Mouse (Mus musculus) lung, postnatal 4 days (tissue): Measurements from ENCODE around the gene 4933425L06Rik.
A peak's percentile ranks its signal among the peaks of the same experiment; 100 is the strongest.

ENCODE experiments used
- DNase-seq, 2 experiments: peaks; one replicate each; pipeline ENCODE4 v3.0.0; 2021

The 4933425L06Rik gene

DNA sequence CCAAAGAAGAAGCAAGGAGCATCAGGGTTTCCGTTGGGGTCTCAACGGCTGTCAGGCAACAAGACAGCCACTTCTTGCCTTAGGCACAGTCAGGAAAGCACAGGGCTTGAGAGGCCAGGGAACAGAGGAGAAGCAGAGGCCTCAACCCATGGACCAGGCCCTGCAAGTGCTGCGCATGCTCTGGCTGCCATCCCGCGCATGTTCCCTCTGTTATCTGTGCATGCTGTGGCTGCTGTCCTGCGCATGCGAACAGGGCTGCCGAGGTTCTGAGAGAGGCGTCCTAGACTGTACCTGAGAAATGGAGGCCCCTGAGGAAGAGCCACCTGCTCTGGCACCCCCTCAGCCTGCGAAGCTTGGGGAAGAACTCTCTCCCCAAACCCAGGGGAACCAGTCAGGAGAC lies at the start of gene 4933425L06Rik:
4933425L06Rik (plus strand) TSS at position 261 of the 400 bp plus-strand sequence.
- DNase-seq: no peak

DNA sequence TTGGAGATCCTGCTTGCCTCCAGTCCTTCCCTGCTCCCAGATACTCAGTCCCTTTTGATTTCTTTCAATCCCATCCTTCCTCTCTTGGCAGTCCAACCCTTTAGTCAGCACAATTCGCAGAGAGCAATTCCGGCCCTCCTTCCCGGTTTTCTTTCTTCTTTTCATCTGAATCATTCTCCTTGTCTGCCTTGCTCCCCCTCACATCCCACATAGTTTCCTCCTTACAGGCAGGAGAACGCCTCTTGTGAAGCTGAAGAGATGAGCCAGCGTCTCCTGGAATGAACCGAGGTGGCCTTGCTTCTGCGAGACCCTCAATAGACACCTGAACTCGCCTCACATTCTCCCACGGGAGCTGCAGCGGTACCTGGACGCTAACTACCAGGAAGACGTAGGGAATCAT lies 44.1 kb upstream of the 4933425L06Rik start:
- DNase-seq: no peak

DNA sequence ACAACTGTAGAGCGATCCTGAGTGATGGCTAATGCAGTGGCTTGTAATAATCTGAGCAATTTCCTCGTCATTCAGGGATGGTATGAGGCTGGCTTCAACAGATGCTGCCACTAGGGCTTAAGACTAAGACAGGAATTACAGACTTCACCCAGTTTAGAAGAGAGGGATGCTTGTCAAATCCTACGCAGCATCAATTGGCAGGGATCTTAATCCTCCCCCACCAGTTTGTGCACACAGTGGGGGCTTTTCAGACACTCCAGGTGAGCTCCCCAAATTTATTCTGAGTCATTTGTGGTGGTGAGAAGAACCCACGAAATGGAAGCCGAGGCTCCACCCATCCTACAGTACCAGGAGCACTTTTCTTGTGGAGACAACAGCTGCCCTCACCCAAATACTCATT lies 43.6 kb upstream of the 4933425L06Rik start:
- no peak for DNase-seq

DNA sequence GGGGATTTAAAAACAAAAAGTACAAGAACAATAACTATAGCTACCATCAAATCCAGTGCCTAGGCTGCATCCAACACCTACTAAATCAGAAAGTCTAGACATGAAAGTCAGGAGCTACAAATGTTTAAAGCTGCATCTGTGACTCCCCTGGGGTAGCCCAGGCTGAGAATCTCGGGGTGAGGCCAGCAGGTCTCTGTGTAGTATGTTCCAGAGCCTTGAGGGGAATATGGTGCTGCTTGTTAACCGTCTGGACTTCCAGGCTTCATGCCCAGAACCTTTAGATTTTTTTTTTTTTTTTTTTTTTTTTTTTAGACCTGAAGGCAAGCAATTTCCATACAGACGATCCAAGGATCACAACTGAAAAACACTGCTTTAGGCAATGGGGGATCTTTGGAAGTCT lies 38.0 kb upstream of the 4933425L06Rik start:
- no peak for DNase-seq

DNA sequence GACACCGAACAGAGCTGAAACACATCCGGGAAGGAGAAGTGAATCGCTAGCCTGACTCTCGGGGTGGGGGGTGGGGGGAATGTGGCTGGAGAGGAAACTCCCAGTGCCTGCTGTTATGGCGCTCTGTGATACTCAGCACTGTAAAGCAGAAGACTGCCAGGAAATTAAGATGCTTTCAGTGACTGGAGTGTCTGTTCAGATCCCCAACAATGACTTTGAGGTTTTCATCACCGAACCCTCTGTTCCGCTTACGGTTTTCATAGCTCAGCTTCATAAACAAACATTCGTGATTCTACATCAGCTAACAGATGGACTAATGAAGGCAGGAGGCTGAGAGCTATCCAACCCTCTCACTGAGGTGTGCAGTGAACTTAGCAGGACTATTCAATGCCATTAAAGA lies 34.5 kb upstream of the 4933425L06Rik start:
- no peak for DNase-seq

DNA sequence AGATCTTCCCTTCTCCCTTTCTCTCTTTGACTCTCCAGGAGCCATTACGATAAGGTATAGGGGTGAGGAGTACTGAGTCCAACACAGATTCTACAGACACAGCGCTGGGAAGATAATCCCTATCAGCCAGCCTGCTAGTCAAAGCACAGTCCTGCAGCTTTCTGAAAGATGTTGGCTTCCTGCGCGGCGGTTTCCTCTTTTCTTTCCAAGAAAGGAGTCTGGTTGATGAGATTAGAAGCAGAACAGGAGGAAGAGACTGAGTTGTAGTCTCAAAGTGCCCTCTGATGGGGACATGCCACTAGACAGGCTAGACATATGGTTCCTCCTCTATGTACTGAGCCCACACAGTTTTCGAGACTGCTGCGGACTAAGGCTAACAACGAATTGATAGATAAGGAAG lies 33.3 kb upstream of the 4933425L06Rik start:
- no peak for DNase-seq

DNA sequence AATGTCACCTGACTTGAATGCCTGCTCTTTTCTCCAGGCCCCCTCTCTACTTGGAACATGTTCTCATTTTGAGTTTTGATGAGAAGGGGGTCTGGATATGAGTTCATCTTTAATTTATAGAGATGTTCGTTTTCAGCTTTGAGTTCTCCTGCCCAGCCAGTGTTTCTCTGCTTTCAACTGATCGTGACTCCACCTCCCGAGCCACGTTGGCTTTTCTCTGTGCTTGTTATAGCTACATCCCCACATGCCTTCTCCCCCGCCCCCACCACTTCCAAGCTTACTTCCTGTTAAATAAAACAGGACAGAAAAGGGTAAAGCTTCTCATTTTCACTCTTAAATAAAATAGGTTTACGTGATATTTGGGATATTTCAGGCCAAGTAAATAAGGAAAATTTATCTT lies 30.5 kb upstream of the 4933425L06Rik start:
- DNase-seq: no peak

DNA sequence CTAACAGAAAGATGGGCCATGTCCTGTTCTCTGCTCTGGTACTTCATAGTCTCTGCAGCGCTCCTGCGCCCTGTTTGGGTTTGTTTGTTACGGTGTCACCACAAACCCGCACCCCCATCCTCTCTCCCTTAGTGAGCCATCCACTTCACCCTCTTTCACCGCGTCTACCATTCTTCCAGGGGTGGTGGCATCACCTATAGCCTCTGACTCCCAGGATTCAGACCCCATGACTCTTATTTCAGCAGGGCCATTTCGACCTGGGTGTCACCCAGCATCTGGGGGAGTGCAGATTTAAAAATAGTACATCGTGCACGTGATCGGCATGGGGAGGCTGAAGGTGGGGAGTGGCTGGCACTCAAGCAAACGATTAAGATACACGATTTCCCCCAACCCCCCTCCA lies 28.3 kb upstream of the 4933425L06Rik start:
- no peak for DNase-seq

DNA sequence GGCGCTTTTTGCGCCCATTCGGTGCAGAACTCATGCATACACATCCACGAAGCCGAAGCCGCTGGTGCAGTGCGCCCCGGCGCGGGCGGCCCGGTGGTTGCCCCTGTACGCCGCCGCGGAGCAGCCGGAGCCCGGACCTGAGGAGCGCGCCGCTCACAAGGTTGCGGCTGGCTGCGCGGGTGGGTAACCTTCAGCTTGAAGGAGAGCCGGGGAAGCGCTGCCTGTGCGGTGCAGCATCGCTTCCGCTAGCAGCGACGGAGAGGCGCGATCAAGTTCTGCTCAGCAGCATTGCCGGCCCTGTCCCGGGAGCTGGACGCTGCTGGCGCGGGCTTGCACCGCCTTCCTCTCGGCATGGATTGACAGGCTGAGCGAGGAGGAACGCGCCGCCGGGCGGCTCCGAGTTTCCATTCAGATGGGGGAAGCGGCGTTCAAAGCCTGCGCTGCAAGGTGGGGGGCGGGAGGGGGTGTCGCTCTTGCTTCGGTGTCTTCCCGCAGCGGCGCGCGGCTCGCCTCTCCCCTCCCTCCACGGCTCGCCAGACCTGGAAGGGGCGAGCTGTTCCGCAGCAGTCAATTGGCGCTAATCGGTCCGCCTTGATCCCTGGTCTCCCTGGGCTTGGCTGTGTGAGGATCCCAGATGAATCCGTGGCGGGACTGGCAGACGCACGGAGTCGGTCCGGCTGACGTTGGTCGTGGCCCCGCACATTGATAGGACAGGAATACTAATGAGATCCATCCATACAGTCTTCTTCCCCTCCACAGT lies 27.6 kb upstream of the 4933425L06Rik start, which contains the start of gene Rgs7bp:
Rgs7bp (minus strand) TSS at position 750 of the 760 bp plus-strand sequence.
- DNase-seq: peak; percentile 64 to 69

DNA sequence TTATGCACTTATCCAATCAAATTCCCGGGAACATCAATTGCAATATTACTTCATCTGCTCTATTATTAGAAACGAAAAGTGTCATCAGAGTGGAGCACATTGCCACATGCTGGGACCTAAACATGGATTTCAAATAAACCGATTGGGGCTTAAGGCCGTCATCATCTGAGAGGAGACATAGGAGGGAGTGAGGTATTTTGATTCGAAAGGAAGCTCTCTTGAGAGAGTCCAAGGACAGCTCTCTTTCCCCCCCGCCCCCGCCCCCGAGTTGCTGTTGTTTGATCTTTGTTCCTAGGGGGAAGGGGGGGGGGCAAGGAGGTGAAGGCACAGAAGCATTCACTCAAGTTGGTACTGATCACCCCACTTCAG lies 27.0 kb upstream of the 4933425L06Rik start:
- DNase-seq: no peak

DNA sequence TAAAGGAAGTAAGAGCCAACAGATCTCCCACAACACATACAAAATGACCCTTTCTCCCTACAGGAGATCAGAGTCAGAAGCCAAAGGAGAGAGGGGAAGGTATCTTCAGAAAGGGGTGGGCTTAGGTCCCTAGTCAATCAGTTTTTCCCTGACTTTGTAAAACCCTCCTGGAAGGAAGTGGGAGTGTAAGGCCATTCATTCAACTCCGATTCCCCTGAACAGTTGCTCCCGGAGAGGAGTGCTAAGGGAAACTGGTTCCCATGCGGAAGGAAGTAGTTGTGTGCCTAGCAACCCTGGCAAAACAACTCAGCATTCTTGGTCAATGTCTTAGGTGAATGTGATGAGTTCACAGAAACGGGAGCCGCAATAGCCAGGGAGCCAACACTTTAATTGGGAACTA lies 26.5 kb upstream of the 4933425L06Rik start:
- DNase-seq: no peak

DNA sequence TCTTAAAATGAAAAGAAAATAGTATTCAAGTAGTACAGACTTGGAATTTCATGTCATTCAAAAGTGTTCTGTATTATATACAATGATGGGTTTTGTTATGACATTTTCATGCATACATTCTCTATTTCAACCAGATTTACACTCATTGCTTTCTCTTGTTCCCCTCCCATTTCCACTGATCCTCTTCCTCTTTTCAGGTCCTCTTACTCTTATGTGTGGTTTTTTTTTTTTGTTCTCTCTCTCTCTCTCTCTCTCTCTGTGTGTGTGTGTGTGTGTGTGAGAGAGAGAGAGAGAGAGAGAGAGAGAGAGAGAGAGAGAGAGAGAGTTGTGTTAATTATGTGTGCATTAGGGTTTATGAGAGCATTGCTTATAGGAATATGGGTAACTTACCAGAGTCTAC lies 15.8 kb upstream of the 4933425L06Rik start:
- no peak for DNase-seq

DNA sequence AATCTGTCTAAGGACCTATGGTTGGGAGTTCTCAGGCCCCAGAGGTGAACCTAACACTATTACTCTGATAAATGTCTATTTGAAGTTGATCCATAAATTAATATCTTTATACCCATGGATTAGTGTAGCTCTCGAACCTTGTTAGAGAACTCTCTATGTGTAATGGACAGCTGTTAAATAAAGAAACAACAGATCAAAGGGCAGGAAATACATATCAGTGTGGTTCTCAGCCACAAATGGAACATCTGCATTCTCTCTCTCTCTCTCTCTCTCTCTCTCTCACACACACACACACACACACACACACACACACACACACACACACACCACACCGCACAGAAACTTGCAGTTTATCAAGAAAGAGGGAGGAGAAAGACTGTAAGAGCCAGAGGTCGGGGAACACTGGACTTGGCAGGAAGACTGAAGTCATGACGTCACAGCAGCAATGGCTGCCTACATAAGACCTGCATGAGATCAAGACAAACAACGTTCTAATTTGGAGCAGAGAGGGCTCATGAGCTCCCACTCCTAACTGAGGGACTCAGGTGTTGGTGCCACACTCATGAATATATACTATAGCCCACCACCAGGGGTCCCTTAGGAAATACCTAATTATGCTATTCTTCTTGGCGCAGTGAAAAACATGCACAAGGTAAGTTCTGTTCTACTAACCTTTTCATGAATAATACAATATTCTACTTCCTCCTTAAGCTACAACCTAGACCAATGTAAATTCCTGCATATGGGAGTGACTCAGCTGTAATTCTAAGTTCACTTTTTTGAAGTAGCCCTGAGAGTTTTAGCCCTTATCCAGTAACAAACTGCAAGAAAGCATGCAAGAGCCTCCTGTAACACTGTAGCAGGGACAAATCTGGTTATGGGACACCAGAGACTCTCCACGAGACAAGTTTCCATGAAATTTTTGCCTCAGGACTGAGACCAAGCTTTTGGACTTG lies 14.8 kb upstream of the 4933425L06Rik start:
- no peak for DNase-seq

DNA sequence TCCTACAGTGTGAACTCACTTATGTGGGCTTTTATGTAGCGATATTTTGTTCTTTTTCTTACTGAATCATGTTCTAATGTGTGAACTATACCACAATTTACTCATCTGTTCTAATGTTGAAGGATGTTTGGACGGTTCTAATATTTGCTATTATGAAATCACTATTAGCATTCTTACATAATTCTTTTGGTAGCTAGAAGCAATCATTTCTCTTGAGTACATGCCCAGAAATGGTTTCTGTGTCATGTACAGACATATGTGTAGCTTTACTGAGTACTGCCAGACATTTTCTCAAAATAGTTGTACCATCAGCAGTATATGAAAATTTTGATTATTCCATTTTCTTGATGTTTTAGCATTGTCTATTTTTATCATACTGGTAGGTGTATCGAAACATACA lies 7.4 kb downstream of the 4933425L06Rik start:
- DNase-seq: no peak

DNA sequence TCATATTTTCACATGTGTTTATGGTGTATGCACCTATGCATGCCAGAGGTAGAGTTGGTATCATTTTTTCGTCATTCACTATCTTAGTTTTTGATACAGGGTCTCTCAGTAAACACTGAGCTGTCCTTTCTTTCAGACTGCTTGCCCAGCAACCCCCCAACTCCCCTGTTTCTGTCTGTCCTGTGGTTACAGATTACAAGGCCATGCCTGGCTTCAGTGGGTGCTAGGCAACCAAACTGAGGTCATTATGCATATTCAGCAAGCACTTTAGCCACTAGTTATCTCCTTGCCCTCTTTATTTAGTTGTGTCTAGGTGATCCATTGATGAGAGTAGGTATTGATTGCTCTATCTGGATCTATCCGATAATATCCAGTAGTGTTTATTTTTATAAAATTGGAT lies 14.4 kb downstream of the 4933425L06Rik start:
- DNase-seq: no peak

DNA sequence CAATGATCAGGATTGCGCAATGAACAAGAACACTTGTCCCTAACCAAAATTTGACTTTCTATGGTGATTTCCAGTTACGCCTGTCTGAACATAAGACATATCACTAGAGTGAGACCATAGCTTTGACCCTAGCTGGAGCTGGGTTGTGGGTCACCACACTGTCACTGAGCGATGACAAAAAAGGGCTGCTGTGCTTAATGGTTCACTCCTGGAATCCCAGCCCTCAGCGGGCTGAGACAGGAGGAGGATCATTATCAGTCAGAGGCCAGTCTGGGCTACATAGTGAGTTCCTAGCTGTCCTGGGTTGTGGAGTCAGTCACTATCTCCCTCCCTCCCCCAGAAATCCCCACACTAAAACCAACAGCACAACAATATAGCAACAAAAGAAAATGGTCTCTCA lies 18.8 kb downstream of the 4933425L06Rik start:
- no peak for DNase-seq

DNA sequence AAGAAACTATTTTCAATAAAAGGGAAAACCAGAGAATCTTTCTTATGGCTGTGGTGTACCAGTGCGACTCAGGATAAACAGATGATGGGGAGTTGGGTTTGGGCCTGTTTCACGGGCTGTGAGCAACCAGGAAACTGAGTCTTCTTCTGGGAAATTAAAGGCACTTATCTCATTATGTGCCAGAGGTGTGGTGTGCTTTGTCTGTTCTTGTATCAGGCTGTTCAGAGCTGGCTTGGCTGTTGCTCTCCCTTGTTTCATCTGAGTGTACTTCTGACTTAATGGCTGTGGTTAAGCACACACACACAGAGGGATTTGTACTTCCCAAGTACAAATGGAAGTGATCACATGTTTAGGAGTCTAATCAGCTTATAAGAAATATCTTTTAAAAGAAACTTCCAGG lies 22.5 kb downstream of the 4933425L06Rik start:
- no peak for DNase-seq

DNA sequence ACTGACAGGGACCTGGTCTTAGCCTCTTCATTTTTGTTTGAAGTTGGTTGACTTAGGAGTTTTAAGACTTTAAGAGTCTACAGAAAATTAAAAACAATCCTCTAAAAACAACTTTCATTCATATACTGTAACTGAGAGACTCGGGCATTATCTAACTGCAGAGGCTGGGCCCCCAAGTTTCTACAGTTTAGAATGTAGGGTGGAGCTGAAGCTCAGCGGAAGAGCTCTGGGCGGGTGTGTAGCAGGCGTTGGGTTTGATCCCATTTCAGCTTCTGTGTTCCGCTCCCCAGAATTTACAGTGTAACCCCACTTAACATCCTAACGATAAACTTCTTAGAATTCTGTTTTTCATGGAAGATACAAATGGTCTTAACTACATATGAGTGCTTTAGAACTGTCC lies 29.7 kb downstream of the 4933425L06Rik start:
- no peak for DNase-seq

DNA sequence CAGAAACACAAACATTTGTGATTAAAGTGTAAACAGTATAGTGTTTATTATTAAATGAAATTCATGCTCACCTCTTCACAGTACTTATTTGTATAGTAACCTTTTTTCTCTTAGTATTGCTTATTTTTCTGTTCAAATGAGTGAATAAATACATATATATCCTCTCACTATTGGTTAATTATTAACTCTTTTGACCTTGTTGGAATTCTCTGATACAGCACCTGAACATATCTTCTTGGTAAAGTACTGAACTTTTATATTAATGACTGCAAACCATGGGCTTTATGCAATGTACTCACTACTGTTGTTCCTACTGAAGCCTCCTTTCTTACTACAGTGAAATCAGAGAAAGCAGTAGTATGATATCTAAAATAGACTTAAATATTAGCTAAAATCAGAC lies 39.7 kb downstream of the 4933425L06Rik start:
- DNase-seq: no peak

DNA sequence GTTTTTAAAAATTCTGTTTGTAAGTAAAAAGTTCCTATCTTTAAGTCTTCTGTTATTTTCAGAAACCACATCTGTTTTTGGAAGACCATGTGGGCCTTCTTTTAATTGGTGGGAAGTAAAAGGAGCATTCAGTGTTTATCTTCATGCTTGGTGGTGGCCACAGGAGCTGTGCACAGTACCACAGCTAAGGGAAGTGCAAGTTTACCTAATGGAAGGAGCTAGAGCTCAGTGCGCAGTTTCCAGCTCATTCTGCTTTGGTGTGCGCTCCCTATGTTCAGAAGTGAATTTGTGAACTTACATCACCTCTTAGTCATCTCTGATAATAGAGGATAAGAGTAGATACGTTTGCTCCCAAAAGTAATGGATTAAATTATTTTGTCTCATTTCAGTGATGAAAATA lies 40.2 kb downstream of the 4933425L06Rik start:
- DNase-seq: no peak

DNA sequence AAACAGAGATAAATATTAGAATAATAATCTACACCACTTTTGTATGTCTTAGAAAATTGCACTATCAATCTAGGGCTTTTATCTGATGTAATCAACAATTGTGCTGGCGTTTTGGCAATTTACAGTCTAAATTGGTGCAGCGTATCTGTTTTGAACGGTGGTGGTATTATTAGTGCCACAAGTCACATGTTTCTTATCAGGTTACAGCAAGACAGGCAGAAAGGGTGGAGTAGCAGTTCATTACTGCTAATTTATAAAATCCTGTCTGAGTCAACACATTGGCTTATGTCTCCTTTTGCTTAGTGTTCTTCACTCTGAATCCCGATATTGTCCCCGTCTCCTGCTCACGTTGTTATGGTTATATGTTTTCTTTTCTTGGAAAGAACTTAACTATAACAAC lies 48.2 kb downstream of the 4933425L06Rik start:
- DNase-seq: no peak

DNA sequence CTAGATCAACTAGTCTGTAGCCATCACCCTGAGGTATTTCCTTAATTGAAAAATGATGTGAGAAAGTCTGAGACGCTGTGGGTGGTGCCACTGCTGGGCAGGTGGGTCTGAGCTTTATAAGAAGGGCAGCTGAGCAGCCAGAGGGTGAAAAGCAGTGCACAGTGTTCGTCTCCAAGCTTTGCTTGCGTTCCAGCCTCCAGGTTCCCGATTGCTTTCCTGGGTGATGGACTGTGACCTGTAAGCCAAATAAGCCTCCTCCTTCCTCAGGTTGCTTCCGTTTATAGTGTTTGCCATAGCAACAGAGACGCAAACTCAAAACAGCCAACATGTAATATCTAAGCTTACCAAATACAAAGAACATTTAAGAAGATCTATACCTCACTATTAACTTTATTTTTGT lies 50.4 kb downstream of the 4933425L06Rik start:
- no peak for DNase-seq

DNA sequence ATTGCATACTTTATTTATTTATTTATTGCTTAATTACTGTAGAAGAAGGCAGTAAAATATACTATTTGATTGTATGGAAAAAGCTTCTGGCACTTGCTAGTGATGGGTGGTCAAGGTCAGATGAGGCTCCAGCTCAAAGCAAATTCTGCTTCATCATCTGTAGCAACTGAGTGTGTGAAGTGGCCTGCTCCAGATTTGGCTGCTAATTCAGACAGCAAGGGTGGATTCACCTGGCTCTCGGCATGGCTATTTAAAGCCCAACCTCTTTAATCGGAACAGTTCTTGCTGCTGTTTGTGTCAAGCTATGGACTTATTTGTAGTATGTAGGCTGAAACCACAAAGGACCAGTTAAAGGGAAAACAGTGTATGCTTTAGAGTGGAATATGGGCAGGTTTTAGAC lies 50.9 kb downstream of the 4933425L06Rik start:
- DNase-seq: no peak

DNA sequence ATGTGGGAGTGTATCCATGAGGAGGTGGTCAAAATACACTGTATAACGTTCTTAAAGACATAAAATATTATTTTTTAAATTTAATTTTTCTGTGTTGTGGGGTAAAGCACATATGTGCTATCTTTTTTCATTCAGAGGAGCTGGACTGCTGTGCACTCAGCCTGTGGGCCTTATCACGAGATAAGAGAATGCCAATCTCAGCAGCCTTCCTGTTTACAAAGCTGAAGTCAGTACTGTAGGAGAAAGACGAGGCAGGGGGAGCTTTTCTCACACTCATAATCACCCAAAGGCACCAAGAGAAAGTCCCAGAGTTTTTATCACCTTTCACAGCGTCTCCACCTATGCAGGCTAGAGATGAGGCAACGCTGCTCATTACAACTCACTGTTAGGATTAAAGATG lies 52.5 kb downstream of the 4933425L06Rik start:
- no peak for DNase-seq
